Mouse (Mus musculus): ENCODE measurements around the gene Tor1a. TPM values are rescaled to one million over a fixed set of nuclear protein-coding genes. Genes with fewer than 3 reads are reported as not detected.
"Not testable (repeated sequence)": the region's sequence is repeated elsewhere in the genome, so short reads cannot be mapped to it uniquely, and the experiment has no call there.

Gene Tor1a
- total and polyA plus RNA-seq, 2 experiments from 2014 or later: 62.4 to 83.2 TPM

GRCm38 (mm10) chr2:30957511-30957910 lies 10.2 kb downstream of the Tor1a start:
- H3K9me3 ChIP-seq (ENCODE audit: low read length): no peaks in the 10 kb centered on the region
- no peaks in the 10 kb centered on the region for H3K27me3 ChIP-seq (ENCODE audit: insufficient read depth, low read length)
- no peak overlapping the region for H3K27ac ChIP-seq
- TF ChIP-seq CTCF (IDR thresholded peaks at IDR 0.05; ENCODE audit: low read depth): no peak
- no peak overlapping the region for H3K4me2 ChIP-seq (ENCODE audit: low read depth, low read length)
- ATAC-seq: no peak
- peaks cover 69% of the 10 kb centered on the region for H3K36me3 ChIP-seq (ENCODE audit: insufficient read depth, low read length)
- 73% methylated on average over 4 of the region's 4 CpGs for WGBS
- DNase-seq (ENCODE audit: low spot score): no peak
- no peak overlapping the region for H3K4me3 ChIP-seq (ENCODE audit: low read length)
- no peak overlapping the region for H3K9ac ChIP-seq (replicated peaks; ENCODE audit: low read length)
- H3K4me1 ChIP-seq (ENCODE audit: insufficient read depth, low read length): peaks cover 13% of the 10 kb centered on the region; the same call in 1 of the 2 replicates

- Histone ChIP-seq H3K9ac (replicated peaks; ENCODE audit: low read length) (peak overlapping the region; percentile 82; the same call in 1 of the 2 replicates), H3K27ac (no peak overlapping the region), H3K9me3 (ENCODE audit: low read length) (no peaks in the 10 kb centered on the region), H3K27me3 (ENCODE audit: insufficient read depth, low read length) (no peaks in the 10 kb centered on the region), H3K4me3 (ENCODE audit: low read length) (no peak overlapping the region), H3K4me1 (ENCODE audit: insufficient read depth, low read length) (peaks cover 13% of the 10 kb centered on the region; the same call in 1 of the 2 replicates), H3K4me2 (ENCODE audit: low read depth, low read length) (peak overlapping the region; percentile 75), H3K36me3 (ENCODE audit: insufficient read depth, low read length) (peaks cover 44% of the 10 kb centered on the region)
- no peak for TF ChIP-seq CTCF (IDR thresholded peaks at IDR 0.05; ENCODE audit: low read depth)
- no peak for DNase-seq (ENCODE audit: low spot score)
- 71% methylated on average over 6 of the region's 6 CpGs for WGBS
- no peak for ATAC-seq
Measured at GRCm38 (mm10) chr2:30954797-30955196, 12.9 kb downstream of the Tor1a start.

- Histone ChIP-seq H3K27ac (peak within 1 kb of the TSS; percentile 83), H3K4me3 (ENCODE audit: low read length) (peak within 1 kb of the TSS; percentile 76), H3K4me1 (ENCODE audit: insufficient read depth, low read length) (peaks cover 13% of the 10 kb centered on the region; the same call in 1 of the 2 replicates), H3K36me3 (ENCODE audit: insufficient read depth, low read length) (peaks cover 27% of the 10 kb centered on the region; the same call in 1 of the 2 replicates), H3K4me2 (ENCODE audit: low read depth, low read length) (peak within 1 kb of the TSS; percentile 75), H3K27me3 (ENCODE audit: insufficient read depth, low read length) (no peaks in the 10 kb centered on the region), H3K9ac (replicated peaks; ENCODE audit: low read length) (peak within 1 kb of the TSS; percentile 82), H3K9me3 (ENCODE audit: low read length) (no peaks in the 10 kb centered on the region)
- WGBS: under 1% methylated on average over 60 of the region's 60 CpGs
- ATAC-seq: peak; percentile 95
- DNase-seq (ENCODE audit: low spot score): peak; percentile 97
- TF ChIP-seq CTCF (IDR thresholded peaks at IDR 0.05; ENCODE audit: low read depth): peak; percentile 50
Measured at GRCm38 (mm10) chr2:30952824-30953490, 14.8 kb downstream of the Tor1a start, which contains the start of gene Tor1b. TSS of gene Tor1b (plus strand) at chr2:30952959.

GRCm38 (mm10) chr2:30952457-30952823 lies 15.3 kb downstream of the Tor1a start:
- H3K27ac ChIP-seq: peak overlapping the region; percentile 83
- H3K4me3 ChIP-seq (ENCODE audit: low read length): peak overlapping the region; percentile 76
- H3K4me2 ChIP-seq (ENCODE audit: low read depth, low read length): peak overlapping the region; percentile 75
- no peak for TF ChIP-seq CTCF (IDR thresholded peaks at IDR 0.05; ENCODE audit: low read depth)
- WGBS: 21% methylated on average over 5 of the region's 5 CpGs
- H3K9ac ChIP-seq (replicated peaks; ENCODE audit: low read length): peak overlapping the region; percentile 30; the same call in 1 of the 2 replicates
- H3K9me3 ChIP-seq (ENCODE audit: low read length): no peaks in the 10 kb centered on the region
- H3K27me3 ChIP-seq (ENCODE audit: insufficient read depth, low read length): no peaks in the 10 kb centered on the region
- H3K36me3 ChIP-seq (ENCODE audit: insufficient read depth, low read length): peaks cover 21% of the 10 kb centered on the region; the same call in 1 of the 2 replicates
- ATAC-seq: no peak; the same call in 1 of the 2 replicates
- no peak for DNase-seq (ENCODE audit: low spot score)
- H3K4me1 ChIP-seq (ENCODE audit: insufficient read depth, low read length): peaks cover 13% of the 10 kb centered on the region; the same call in 1 of the 2 replicates

GRCm38 (mm10) chr2:30942603-30943011 lies 25.1 kb downstream of the Tor1a start:
- Histone ChIP-seq H3K27me3 (ENCODE audit: insufficient read depth, low read length) (no peaks in the 10 kb centered on the region), H3K4me1 (ENCODE audit: insufficient read depth, low read length) (no peaks in the 10 kb centered on the region), H3K27ac (no peak overlapping the region), H3K9ac (replicated peaks; ENCODE audit: low read length) (no peak overlapping the region), H3K36me3 (ENCODE audit: insufficient read depth, low read length) (no peaks in the 10 kb centered on the region), H3K4me3 (ENCODE audit: low read length) (peak overlapping the region; percentile 18), H3K9me3 (ENCODE audit: low read length) (no peaks in the 10 kb centered on the region), H3K4me2 (ENCODE audit: low read depth, low read length) (peak overlapping the region; percentile 42)
- WGBS: 27% methylated on average over 16 of the region's 16 CpGs
- peak; percentile 89 for DNase-seq (ENCODE audit: low spot score)
- TF ChIP-seq CTCF (IDR thresholded peaks at IDR 0.05; ENCODE audit: low read depth): peak; percentile 93
- peak; percentile 73 for ATAC-seq

DNA sequence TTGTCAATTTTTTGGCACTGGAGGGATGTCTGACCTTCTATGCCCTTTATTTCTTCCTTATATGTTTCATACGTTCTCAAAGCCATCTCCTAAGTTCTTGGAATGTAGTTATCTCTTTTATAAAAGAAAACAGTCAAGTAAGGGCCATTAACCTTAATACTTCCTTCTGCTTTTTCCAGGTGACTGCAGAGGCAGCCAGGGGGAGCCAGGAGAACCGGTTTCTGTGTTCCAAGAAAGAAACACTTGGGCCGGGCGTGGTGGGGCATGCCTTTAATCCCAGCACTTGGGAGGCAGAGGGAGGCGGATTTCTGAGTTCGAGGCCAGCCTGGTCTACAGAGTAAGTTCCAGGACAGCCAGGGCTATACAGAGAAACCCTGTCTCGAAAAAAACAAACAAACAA lies 25.6 kb downstream of the Tor1a start:
- H3K4me2 ChIP-seq (ENCODE audit: low read depth, low read length); H3K27me3 ChIP-seq (ENCODE audit: insufficient read depth, low read length); DNase-seq (ENCODE audit: low spot score); H3K9me3 ChIP-seq (ENCODE audit: low read length); ATAC-seq; H3K9ac ChIP-seq (replicated peaks; ENCODE audit: low read length); H3K27ac ChIP-seq; H3K4me1 ChIP-seq (ENCODE audit: insufficient read depth, low read length); H3K4me3 ChIP-seq (ENCODE audit: low read length); H3K36me3 ChIP-seq (ENCODE audit: insufficient read depth, low read length): not testable (repeated sequence)
- WGBS: 50% methylated on average over 7 of the region's 7 CpGs

DNA sequence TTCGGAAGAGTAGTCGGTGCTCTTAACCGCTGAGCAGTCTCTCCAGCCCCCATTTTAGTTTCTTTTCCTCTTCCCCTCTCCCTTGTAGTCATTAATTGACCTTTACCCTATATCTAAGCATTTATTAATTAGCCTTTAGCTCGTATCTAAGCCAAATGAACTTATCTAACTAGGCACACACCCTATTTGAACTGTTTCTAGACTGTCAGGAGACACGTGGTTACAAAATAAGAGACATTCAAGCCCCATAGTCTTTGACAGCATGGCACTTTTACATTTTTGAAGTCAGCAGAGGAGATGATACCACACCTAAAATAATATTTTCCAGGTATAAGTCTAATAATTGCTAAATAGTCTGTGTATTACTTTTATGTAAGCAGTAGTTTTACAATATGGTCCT lies 26.1 kb downstream of the Tor1a start:
- no peaks in the 10 kb centered on the region for H3K4me1 ChIP-seq (ENCODE audit: insufficient read depth, low read length)
- no peaks in the 10 kb centered on the region for H3K36me3 ChIP-seq (ENCODE audit: insufficient read depth, low read length)
- H3K4me2 ChIP-seq (ENCODE audit: low read depth, low read length): no peak overlapping the region
- no peaks in the 10 kb centered on the region for H3K9me3 ChIP-seq (ENCODE audit: low read length)
- TF ChIP-seq CTCF (IDR thresholded peaks at IDR 0.05; ENCODE audit: low read depth): no peak
- WGBS: 88% methylated on average over 5 of the region's 5 CpGs
- H3K27ac ChIP-seq: no peak overlapping the region
- no peaks in the 10 kb centered on the region for H3K27me3 ChIP-seq (ENCODE audit: insufficient read depth, low read length)
- H3K4me3 ChIP-seq (ENCODE audit: low read length): no peak overlapping the region
- DNase-seq (ENCODE audit: low spot score): no peak
- no peak for ATAC-seq
- H3K9ac ChIP-seq (replicated peaks; ENCODE audit: low read length): no peak overlapping the region
